In genomic region chr19:46313591-46313990, GRCm38 (mm10) we compare ENCODE assay signal across 14 mouse cellular contexts. TPM values are rescaled to one million over a fixed set of nuclear protein-coding genes. Genes with fewer than 3 reads are reported as not detected.
A peak's percentile ranks its signal among the peaks of the same experiment; 100 is the strongest.
DNase-seq lines count a peak whose midpoint lies in the region; ATAC-seq and TF ChIP-seq lines count a peak whose summit lies in the region.
"Had no signal": no experiment of that assay in that cellular context is flagged by ENCODE, and none has a peak within 500 bp of the region (broad histone marks: within the 10 kb centered on the region; RNA-seq: fewer than 3 reads in every experiment).

No protein-coding gene starts in this region.

- no peak for ATAC-seq in heart, embryonic 11.5 days (replicated peaks; ENCODE audit: insufficient number of reproducible peaks, low FRiP score, low TSS enrichment)
- ATAC-seq: CD4-positive, CD25-positive, alpha-beta regulatory T cell, adult 4 months; hindbrain, postnatal 0 days had no signal

- H3K4me1 ChIP-seq in cerebellum, adult 2 months (ENCODE audit: control insufficient read depth, insufficient read depth, low read length) = peaks cover 14% of the 10 kb centered on the region
- peaks cover 33% of the 10 kb centered on the region for H3K4me1 ChIP-seq in heart, embryonic 11.5 days (ENCODE audit: control insufficient read depth, insufficient read depth, low read length)
- H3K4me1 ChIP-seq in hindbrain, embryonic 10.5 days (replicated peaks) = peaks cover 44% of the 10 kb centered on the region

- no peak overlapping the region for H3K9ac ChIP-seq in heart, embryonic 11.5 days (ENCODE audit: low read depth, low read length)
- H3K9ac ChIP-seq: embryonic facial prominence, embryonic 12.5 days; heart, embryonic 13.5 days had no signal

- DNase-seq in cerebellum, adult 11 months = peak; percentile 11
- DNase-seq in cerebellum, adult 2 months = no peak
- DNase-seq in heart, postnatal 4 days = peak; percentile 4
- DNase-seq in urinary bladder, adult 2 months (ENCODE audit: low spot score) = peak; percentile 19
- DNase-seq in urinary bladder, postnatal 4 days (ENCODE audit: low spot score in 2 of 2) = no peak
- no peak for DNase-seq in kidney, adult 11 months
- DNase-seq in hindbrain, embryonic 10.5 days (ENCODE audit: low spot score) = no peak
- DNase-seq: heart, postnatal 36 days; right cerebral cortex, postnatal 25 days had no signal

- no peaks in the 10 kb centered on the region for H3K27me3 ChIP-seq in cerebellum, adult 2 months (ENCODE audit: control insufficient read depth, insufficient read depth, low read length)
- H3K27me3 ChIP-seq in heart, embryonic 11.5 days (ENCODE audit: control insufficient read depth, insufficient read depth, low read length) = peaks cover 74% of the 10 kb centered on the region
- H3K27me3 ChIP-seq in hindbrain, embryonic 10.5 days (ENCODE audit: insufficient read depth, poor library complexity, severe bottlenecking) = peaks cover 97% of the 10 kb centered on the region

- H3K4me2 ChIP-seq in heart, embryonic 11.5 days = no peak overlapping the region
- H3K4me2 ChIP-seq: embryonic facial prominence, embryonic 12.5 days had no signal

- no peaks in the 10 kb centered on the region for H3K9me3 ChIP-seq in heart, embryonic 11.5 days (replicated peaks; ENCODE audit: control insufficient read depth, low read length)
- H3K9me3 ChIP-seq in hindbrain, embryonic 10.5 days = no peaks in the 10 kb centered on the region
- H3K9me3 ChIP-seq: embryonic facial prominence, embryonic 12.5 days; heart, embryonic 13.5 days had no signal

- TF ChIP-seq POLR2A in cerebellum, adult 2 months (IDR thresholded peaks at IDR 0.05; ENCODE audit: borderline replicate concordance, insufficient read depth, low read length) = no peak

- no peak overlapping the region for H3K27ac ChIP-seq in cerebellum, adult 2 months (ENCODE audit: insufficient read depth, low read length)
- no peak overlapping the region for H3K27ac ChIP-seq in heart, embryonic 11.5 days (ENCODE audit: low read depth, low read length)
- H3K27ac ChIP-seq in hindbrain, embryonic 10.5 days = no peak overlapping the region
- H3K27ac ChIP-seq: embryonic facial prominence, embryonic 12.5 days; heart, embryonic 13.5 days; hindbrain, postnatal 0 days had no signal

- 79% methylated on average over 6 of the region's 6 CpGs for WGBS in cerebellum, adult 2 months
- 67% methylated on average over 6 of the region's 6 CpGs for WGBS in heart, embryonic 11.5 days (ENCODE audit: insufficient replicate concordance)
- WGBS in hindbrain, embryonic 10.5 days = 73% methylated on average over 6 of the region's 6 CpGs

- TF ChIP-seq CTCF in cerebellum, adult 2 months (IDR thresholded peaks at IDR 0.05; ENCODE audit: borderline replicate concordance, insufficient read depth, low read depth, low read length) = no peak

- peaks cover 5% of the 10 kb centered on the region; the same call in 1 of the 2 replicates for H3K36me3 ChIP-seq in heart, embryonic 11.5 days (ENCODE audit: control insufficient read depth, insufficient read depth, low read length)
- H3K36me3 ChIP-seq in hindbrain, embryonic 10.5 days = peaks cover 30% of the 10 kb centered on the region

- H3K4me3 ChIP-seq in cerebellum, adult 2 months (replicated peaks; ENCODE audit: insufficient read depth, low read depth, low read length) = no peak overlapping the region
- H3K4me3 ChIP-seq in heart, embryonic 11.5 days (ENCODE audit: low read depth, low read length) = no peak overlapping the region
- no peak overlapping the region for H3K4me3 ChIP-seq in hindbrain, embryonic 10.5 days
- H3K4me3 ChIP-seq: embryonic facial prominence, embryonic 12.5 days had no signal

RNA-seq across cellular contexts. Expression of gene Nfkb2, which starts 9.5 kb away (rescaled TPM):
- 4.2 TPM in 2 replicates for polyA plus RNA-seq in cerebellum, adult 2 months (2012; rRNA removed)
- 10 to 100 TPM; 15.1 to 15.2 TPM for total RNA-seq in heart, postnatal 4 days (2021)
- 6.8 and 7.3 TPM in 2 replicates for polyA plus RNA-seq in heart, embryonic 11.5 days (2014; fragmentation: Nextera tagmentation; extraction: Ambion mirVana)
- polyA plus RNA-seq in urinary bladder, adult 2 months (2012; rRNA removed) = 23.0 and 24.7 TPM in 2 replicates
- 5.6 and 6.4 TPM in 2 replicates for polyA plus RNA-seq in hindbrain, embryonic 10.5 days (2016; fragmentation: Nextera tagmentation; extraction: Ambion mirVana)

RNA-seq across cellular contexts. Expression of gene Psd, which starts 13.4 kb away (rescaled TPM):
- 194 and 207 TPM in 2 replicates for polyA plus RNA-seq in cerebellum, adult 2 months (2012; rRNA removed)
- total RNA-seq in heart, postnatal 4 days (2021) = 1 to 10 TPM; 1.7 to 2.1 TPM
- polyA plus RNA-seq in heart, embryonic 11.5 days (2014; fragmentation: Nextera tagmentation; extraction: Ambion mirVana) = 8.8 and 9.1 TPM in 2 replicates
- polyA plus RNA-seq in urinary bladder, adult 2 months (2012; rRNA removed) = 156 and 191 TPM in 2 replicates
- 4.5 and 9.7 TPM in 2 replicates for polyA plus RNA-seq in hindbrain, embryonic 10.5 days (2016; fragmentation: Nextera tagmentation; extraction: Ambion mirVana)

RNA-seq across cellular contexts. Expression of gene Fbxl15, which starts 14.4 kb away (rescaled TPM):
- polyA plus RNA-seq in cerebellum, adult 2 months (2012; rRNA removed) = 38.8 and 41.7 TPM in 2 replicates
- 1 to 10 TPM; 5.5 to 7.2 TPM for total RNA-seq in heart, postnatal 4 days (2021)
- 9.6 and 9.7 TPM in 2 replicates for polyA plus RNA-seq in heart, embryonic 11.5 days (2014; fragmentation: Nextera tagmentation; extraction: Ambion mirVana)
- 11.0 and 11.7 TPM in 2 replicates for polyA plus RNA-seq in urinary bladder, adult 2 months (2012; rRNA removed)
- 23.2 and 28.2 TPM in 2 replicates for polyA plus RNA-seq in hindbrain, embryonic 10.5 days (2016; fragmentation: Nextera tagmentation; extraction: Ambion mirVana)

RNA-seq across cellular contexts. Expression of gene Cuedc2, which starts 24.9 kb away (rescaled TPM):
- 258 and 262 TPM in 2 replicates for polyA plus RNA-seq in cerebellum, adult 2 months (2012; rRNA removed)
- total RNA-seq in heart, postnatal 4 days (2021) = 100 to 1,000 TPM in 1 of 2 experiments, 10 to 100 TPM in 1; 98.8 to 108 TPM
- polyA plus RNA-seq in heart, embryonic 11.5 days (2014; fragmentation: Nextera tagmentation; extraction: Ambion mirVana) = 124 and 139 TPM in 2 replicates
- polyA plus RNA-seq in urinary bladder, adult 2 months (2012; rRNA removed) = 114 and 120 TPM in 2 replicates
- polyA plus RNA-seq in hindbrain, embryonic 10.5 days (2016; fragmentation: Nextera tagmentation; extraction: Ambion mirVana) = 260 and 279 TPM in 2 replicates

RNA-seq across cellular contexts. Expression of gene Mfsd13a, which starts 27.3 kb away (rescaled TPM):
- polyA plus RNA-seq in cerebellum, adult 2 months (2012; rRNA removed) = 32.3 and 32.9 TPM in 2 replicates
- 1 to 10 TPM; 3.1 to 4.2 TPM for total RNA-seq in heart, postnatal 4 days (2021)
- polyA plus RNA-seq in heart, embryonic 11.5 days (2014; fragmentation: Nextera tagmentation; extraction: Ambion mirVana) = 3.1 and 4.0 TPM in 2 replicates
- 4.8 and 5.2 TPM in 2 replicates for polyA plus RNA-seq in urinary bladder, adult 2 months (2012; rRNA removed)
- polyA plus RNA-seq in hindbrain, embryonic 10.5 days (2016; fragmentation: Nextera tagmentation; extraction: Ambion mirVana) = 10.0 and 11.9 TPM in 2 replicates

Comparison
In these comparisons a context has a peak if more than half of its experiments do, and no peak if none do; other contexts are left out.
1. DNase-seq: peak in cerebellum, adult 11 months (single experiment), heart, postnatal 4 days (single experiment) and urinary bladder, adult 2 months (single experiment); none in cerebellum, adult 2 months (0 of 2), urinary bladder, postnatal 4 days (0 of 2), kidney, adult 11 months (single experiment) and hindbrain, embryonic 10.5 days (single experiment).
2. RNA of gene Psd, which starts 13.4 kb away (polyA plus RNA-seq): 194 to 207 TPM in cerebellum, adult 2 months and 156 to 191 TPM in urinary bladder, adult 2 months; 4.5 to 9.7 TPM in hindbrain, embryonic 10.5 days and 8.8 to 9.1 TPM in heart, embryonic 11.5 days; every median in the first group is over 10 times any median in the second.